Mouse (Mus musculus): ENCODE measurements around the gene Rnf212b. TPM values are rescaled to one million over a fixed set of nuclear protein-coding genes. Genes with fewer than 3 reads are reported as not detected.

Rnf212b gene
- total and polyA plus RNA-seq, 2 experiments from 2014 or later, result not detected

- under 1% methylated on average over 25 of the region's 27 CpGs for WGBS
- peak within 1 kb of the TSS; percentile 91 for H3K27ac ChIP-seq (ENCODE audit: low read depth, low read length)
- no peaks in the 10 kb centered on the region for H3K27me3 ChIP-seq (ENCODE audit: insufficient read depth, low read length)
- H3K4me1 ChIP-seq (ENCODE audit: insufficient read depth, low read length), result peaks cover 8% of the 10 kb centered on the region; the same call in 1 of the 2 replicates
- H3K9ac ChIP-seq (replicated peaks; ENCODE audit: low read length, poor library complexity, severe bottlenecking), result peak within 1 kb of the TSS; percentile 98
- peak; percentile 90 for ATAC-seq (ENCODE audit: low FRiP score)
- 0 out of 2 replicates have a peak, but pooled peaks cover 4% of the 10 kb centered on the region for H3K36me3 ChIP-seq (ENCODE audit: insufficient read depth, low read length)
- TF ChIP-seq CTCF (IDR thresholded peaks at IDR 0.05), result no peak
- H3K4me3 ChIP-seq (ENCODE audit: low read depth, low read length), result peak within 1 kb of the TSS; percentile 73
- H3K4me2 ChIP-seq (ENCODE audit: low read depth, low read length, poor library complexity, severe bottlenecking), result peak within 1 kb of the TSS; percentile 78
- no peaks in the 10 kb centered on the region for H3K9me3 ChIP-seq (ENCODE audit: low read length)
- peak; percentile 93 for DNase-seq (ENCODE audit: low spot score)
Observed at GRCm38 (mm10) chr14:54883154-54884021, 69.4 kb downstream of the Rnf212b start, which contains the start of the genes Bcl2l2 and Gm20521. Bcl2l2 (plus strand) TSS chr14:54883377. Gm20521 (plus strand) TSS chr14:54883441.

- Histone ChIP-seq H3K27me3 (ENCODE audit: insufficient read depth, low read length) (no peaks in the 10 kb centered on the region), H3K4me2 (ENCODE audit: low read depth, low read length, poor library complexity, severe bottlenecking) (peak overlapping the region; percentile 78), H3K9me3 (ENCODE audit: low read length) (no peaks in the 10 kb centered on the region), H3K27ac (ENCODE audit: low read depth, low read length) (peak overlapping the region; percentile 91), H3K9ac (replicated peaks; ENCODE audit: low read length, poor library complexity, severe bottlenecking) (peak overlapping the region; percentile 98), H3K4me1 (ENCODE audit: insufficient read depth, low read length) (peaks cover 8% of the 10 kb centered on the region; the same call in 1 of the 2 replicates), H3K4me3 (ENCODE audit: low read depth, low read length) (peak overlapping the region; percentile 73), H3K36me3 (ENCODE audit: insufficient read depth, low read length) (0 out of 2 replicates have a peak, but pooled peaks cover 4% of the 10 kb centered on the region)
- DNase-seq (ENCODE audit: low spot score), result no peak
- 0 out of 2 replicates have a peak, but pooled peaks have one; percentile 2 for ATAC-seq (ENCODE audit: low FRiP score)
- WGBS, result 37% methylated on average over 21 of the region's 21 CpGs
- TF ChIP-seq CTCF (IDR thresholded peaks at IDR 0.05), result no peak
Observed at GRCm38 (mm10) chr14:54884022-54884712, 70.2 kb downstream of the Rnf212b start.

- Histone ChIP-seq H3K4me2 (ENCODE audit: low read depth, low read length, poor library complexity, severe bottlenecking) (no peak overlapping the region), H3K9ac (replicated peaks; ENCODE audit: low read length, poor library complexity, severe bottlenecking) (no peak overlapping the region), H3K4me3 (ENCODE audit: low read depth, low read length) (no peak overlapping the region), H3K4me1 (ENCODE audit: insufficient read depth, low read length) (peaks cover 8% of the 10 kb centered on the region; the same call in 1 of the 2 replicates), H3K9me3 (ENCODE audit: low read length) (no peaks in the 10 kb centered on the region), H3K36me3 (ENCODE audit: insufficient read depth, low read length) (0 out of 2 replicates have a peak, but pooled peaks cover 4% of the 10 kb centered on the region), H3K27ac (ENCODE audit: low read depth, low read length) (no peak overlapping the region), H3K27me3 (ENCODE audit: insufficient read depth, low read length) (no peaks in the 10 kb centered on the region)
- DNase-seq (ENCODE audit: low spot score), result no peak
- WGBS, result 95% methylated on average over 11 of the region's 11 CpGs
- no peak for TF ChIP-seq CTCF (IDR thresholded peaks at IDR 0.05)
- no peak for ATAC-seq (ENCODE audit: low FRiP score)
Observed at GRCm38 (mm10) chr14:54885309-54885708, 71.4 kb downstream of the Rnf212b start.

- ATAC-seq (ENCODE audit: low FRiP score) (no peak), DNase-seq (ENCODE audit: low spot score) (no peak)
- Histone ChIP-seq H3K27ac (ENCODE audit: low read depth, low read length) (peak within 1 kb of the TSS; percentile 67), H3K4me3 (ENCODE audit: low read depth, low read length) (peak within 1 kb of the TSS; percentile 73), H3K4me2 (ENCODE audit: low read depth, low read length, poor library complexity, severe bottlenecking) (peak within 1 kb of the TSS; percentile 37), H3K27me3 (ENCODE audit: insufficient read depth, low read length) (no peaks in the 10 kb centered on the region), H3K9me3 (ENCODE audit: low read length) (no peaks in the 10 kb centered on the region), H3K4me1 (ENCODE audit: insufficient read depth, low read length) (no peaks in the 10 kb centered on the region), H3K36me3 (ENCODE audit: insufficient read depth, low read length) (peaks cover 5% of the 10 kb centered on the region), H3K9ac (replicated peaks; ENCODE audit: low read length, poor library complexity, severe bottlenecking) (no peak within 1 kb of the TSS)
- WGBS, result 96% methylated on average over 3 of the region's 3 CpGs
- TF ChIP-seq CTCF (IDR thresholded peaks at IDR 0.05), result no peak
Observed at GRCm38 (mm10) chr14:54892200-54892599, 78.3 kb downstream of the Rnf212b start, which contains the start of gene Pabpn1. Pabpn1 (plus strand) TSS chr14:54892500.

- H3K4me1 ChIP-seq (ENCODE audit: insufficient read depth, low read length), result no peaks in the 10 kb centered on the region
- peak overlapping the region; percentile 73 for H3K4me3 ChIP-seq (ENCODE audit: low read depth, low read length)
- peak overlapping the region; percentile 98 for H3K9ac ChIP-seq (replicated peaks; ENCODE audit: low read length, poor library complexity, severe bottlenecking)
- H3K4me2 ChIP-seq (ENCODE audit: low read depth, low read length, poor library complexity, severe bottlenecking), result peak overlapping the region; percentile 52
- H3K27me3 ChIP-seq (ENCODE audit: insufficient read depth, low read length), result no peaks in the 10 kb centered on the region
- ATAC-seq (ENCODE audit: low FRiP score) (peak; percentile 99), DNase-seq (ENCODE audit: low spot score) (peak; percentile 100)
- H3K36me3 ChIP-seq (ENCODE audit: insufficient read depth, low read length), result peaks cover 15% of the 10 kb centered on the region
- peak overlapping the region; percentile 97 for H3K27ac ChIP-seq (ENCODE audit: low read depth, low read length)
- no peaks in the 10 kb centered on the region for H3K9me3 ChIP-seq (ENCODE audit: low read length)
- 0 out of 2 replicates have a peak, but pooled peaks have one; percentile 2 for TF ChIP-seq CTCF (IDR thresholded peaks at IDR 0.05)
- under 1% methylated on average over 36 of the region's 38 CpGs for WGBS
Observed at GRCm38 (mm10) chr14:54893651-54894181, 79.8 kb downstream of the Rnf212b start.

Data from midbrain, postnatal 0 days (tissue).